Mouse (Mus musculus): ENCODE measurements at regions not wholly inside any gene's neighbourhood (a gene's known extent, or its start where the extent isn't known, plus 50 kb on each side); places are given as distances from the start of the nearest gene placed in this dataset.
"Not testable (repeated sequence)": the region's sequence is repeated elsewhere in the genome, so short reads cannot be mapped to it uniquely, and the experiment has no call there.

DNA sequence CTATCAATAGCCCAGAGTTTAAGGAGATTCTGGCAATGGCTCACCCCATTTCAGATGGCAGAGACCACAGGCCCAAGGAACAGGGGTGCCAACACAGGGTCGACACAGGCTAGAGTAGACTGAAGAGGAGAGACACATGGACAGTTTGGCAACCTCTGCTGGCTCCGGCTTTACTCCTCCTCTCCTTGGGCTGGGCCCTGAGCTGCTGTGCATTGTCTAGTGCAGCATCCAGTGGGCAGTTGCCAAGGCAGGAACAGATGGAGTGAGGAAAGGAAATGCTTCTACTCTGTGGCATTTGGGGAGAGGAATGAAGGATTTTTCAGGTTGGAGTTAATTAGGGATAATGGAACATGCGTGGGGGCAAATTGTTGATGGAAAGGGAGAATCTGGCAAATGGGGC, 151.0 kb upstream of the 1700012A03Rik start:
- peak in 1 of 2 experiments; percentile 48 for DNase-seq (ENCODE audit: low spot score in 2 of 2)

DNA sequence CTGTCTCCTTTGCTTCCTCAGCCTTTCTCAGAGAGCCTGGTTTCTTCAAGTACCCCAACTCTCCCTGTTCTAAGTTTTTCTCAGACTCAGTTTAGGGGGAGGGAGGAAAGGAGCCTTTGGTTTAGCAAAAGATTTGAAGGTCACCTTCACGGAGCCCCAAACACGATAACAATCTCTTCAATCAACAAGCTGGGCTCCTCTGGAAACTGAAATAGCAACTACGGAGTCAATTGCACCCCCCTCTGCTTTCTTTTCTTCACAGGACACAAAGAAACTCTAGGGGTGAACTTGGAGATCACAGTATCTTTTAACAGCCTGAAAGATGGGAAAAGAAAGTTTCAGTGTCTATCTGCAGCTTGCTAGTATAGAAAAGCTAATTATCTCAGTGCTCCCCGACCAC, 151.4 kb upstream of the 1700012A03Rik start:
- DNase-seq (ENCODE audit: low spot score in 2 of 2) = no peak

DNA sequence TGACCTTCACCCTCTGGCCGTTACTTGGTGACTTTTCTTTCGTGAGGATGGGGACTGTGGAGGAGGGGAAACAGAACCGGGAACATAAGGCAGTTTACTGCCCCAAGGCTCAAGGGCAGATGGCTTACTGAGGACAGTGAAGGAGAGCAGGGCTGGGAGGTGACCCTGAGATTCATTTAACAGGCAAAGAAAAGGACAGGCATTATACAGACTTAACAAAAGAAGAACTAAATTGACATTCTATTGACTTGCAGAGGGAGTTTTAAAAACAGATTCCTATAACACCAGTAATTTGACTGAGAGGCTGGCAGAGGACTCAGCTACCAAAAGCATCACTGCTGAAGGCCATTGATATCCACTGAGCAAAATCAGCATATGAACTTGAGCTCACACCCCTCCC, 153.0 kb upstream of the 1700012A03Rik start:
- peak in 1 of 2 experiments; percentile 40 for DNase-seq (ENCODE audit: low spot score in 2 of 2)

DNA sequence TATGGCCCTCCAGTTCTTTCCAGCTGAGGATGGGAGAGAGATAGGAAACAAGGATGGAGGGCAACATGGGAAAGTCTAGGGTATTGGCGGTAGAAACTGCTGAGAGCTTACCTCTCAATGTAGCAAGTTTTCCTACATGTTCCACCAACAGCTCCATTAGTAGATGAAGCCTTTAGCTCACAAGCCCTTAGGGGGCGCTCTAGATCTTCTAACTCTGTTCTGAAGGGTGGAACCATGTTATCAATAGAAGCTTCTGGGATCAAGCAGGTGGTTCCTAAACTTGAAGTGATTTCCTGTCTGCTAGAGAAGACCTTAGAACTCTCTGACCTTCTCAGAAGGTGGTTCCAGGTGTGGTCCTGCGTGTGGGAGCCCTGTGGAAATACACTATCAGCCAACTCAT, 154.2 kb upstream of the 1700012A03Rik start:
- peak in 1 of 2 experiments; percentile 33 for DNase-seq (ENCODE audit: low spot score in 2 of 2)

- DNase-seq (ENCODE audit: low spot score in 2 of 2) = peak in 1 of 2 experiments; percentile 44
Measured at GRCm38 (mm10) chr6:31886931-31887330, 163.1 kb upstream of the 1700012A03Rik start.

- not testable (repeated sequence) for DNase-seq (ENCODE audit: low spot score in 2 of 2)
Measured at GRCm38 (mm10) chr6:31885196-31885595, 164.8 kb upstream of the 1700012A03Rik start.

- DNase-seq (ENCODE audit: low spot score in 2 of 2) = no peak
Measured at GRCm38 (mm10) chr6:31883726-31884125, 166.3 kb upstream of the 1700012A03Rik start.

DNA sequence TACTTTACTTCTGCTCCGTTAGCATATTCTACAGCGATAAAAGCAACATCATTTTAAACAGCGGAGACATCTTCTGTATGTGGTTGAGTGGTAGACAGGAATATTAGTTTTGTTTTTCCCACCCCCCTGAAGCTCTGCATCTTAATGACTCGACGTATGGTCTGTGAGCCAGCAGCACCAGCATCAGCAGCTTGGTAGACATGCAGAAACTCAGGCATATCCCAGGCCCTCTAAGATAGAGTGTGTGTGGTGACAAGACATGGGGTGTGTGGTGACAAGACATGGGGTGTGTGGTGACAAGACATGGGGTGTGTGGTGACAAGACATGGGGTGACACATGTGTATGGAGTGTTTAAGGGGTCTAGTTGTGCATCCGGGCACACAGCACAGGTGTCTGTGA, 175.4 kb upstream of the 1700012A03Rik start:
- no peak for DNase-seq (ENCODE audit: low spot score in 2 of 2)

DNA sequence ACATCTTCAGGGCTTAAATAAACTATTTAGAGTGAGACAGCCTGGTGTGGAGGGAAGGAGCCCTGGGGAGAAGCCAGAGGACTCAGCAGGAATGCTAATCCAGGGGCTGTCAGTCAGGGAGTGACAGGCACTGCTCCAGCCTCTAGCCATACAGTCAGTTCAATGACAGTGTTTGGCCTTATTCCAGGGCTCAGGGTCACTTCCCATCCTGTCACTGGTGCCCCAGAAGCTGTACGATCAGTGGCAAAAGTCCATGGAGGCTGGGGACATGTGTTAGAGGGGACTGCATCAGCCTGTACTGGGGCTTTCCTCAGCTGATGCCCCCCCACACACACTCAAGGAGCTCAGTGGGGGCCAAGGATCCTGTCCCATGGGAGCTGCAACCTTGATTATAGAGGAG, 176.1 kb upstream of the 1700012A03Rik start:
- DNase-seq (ENCODE audit: low spot score in 2 of 2) = no peak

GRCm38 (mm10) chr6:31871766-31872165, 178.3 kb upstream of the 1700012A03Rik start:
- DNase-seq (ENCODE audit: low spot score in 2 of 2) = no peak

- DNase-seq (ENCODE audit: low spot score in 2 of 2) = no peak
Measured at GRCm38 (mm10) chr6:31861996-31862395, 188.1 kb upstream of the 1700012A03Rik start.

DNA sequence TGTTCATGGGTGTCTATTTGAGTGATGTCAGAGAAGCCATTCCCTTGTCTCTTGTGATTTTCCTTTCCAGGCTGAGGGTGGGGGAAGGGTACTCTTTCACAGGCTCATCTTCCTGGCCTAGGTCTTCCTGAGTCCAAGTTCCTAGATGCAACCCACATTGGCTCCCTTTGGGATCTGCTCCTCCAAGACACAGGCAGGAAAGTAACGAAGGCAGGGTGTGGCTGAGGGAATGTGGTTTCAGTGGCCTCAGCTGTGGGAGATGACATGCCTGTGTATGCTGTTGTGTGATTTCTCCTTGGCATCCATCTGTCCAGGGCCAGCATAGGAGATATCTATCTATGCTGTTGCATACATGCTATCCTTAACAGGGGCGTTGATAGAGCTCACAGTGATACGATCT, 190.4 kb upstream of the 1700012A03Rik start:
- no peak for DNase-seq (ENCODE audit: low spot score in 2 of 2)

DNA sequence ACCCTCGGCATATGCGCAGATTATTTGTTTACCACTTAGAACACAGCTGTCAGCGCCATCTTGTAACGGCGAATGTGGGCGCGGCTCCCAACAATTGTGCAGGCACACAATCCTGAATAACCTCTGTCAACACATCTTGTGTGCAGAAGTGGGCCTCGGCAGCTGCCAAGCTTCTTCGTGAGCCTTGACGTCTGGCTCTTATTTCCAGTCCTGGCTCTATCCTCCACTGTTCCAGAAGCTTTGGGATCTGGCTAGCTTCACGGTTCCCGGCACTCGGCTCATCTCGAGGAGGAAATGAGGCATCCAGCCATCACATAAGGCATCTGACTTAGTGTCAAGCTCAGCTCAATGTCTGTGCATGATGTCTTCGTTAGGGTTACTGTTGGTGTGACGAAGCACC, 195.8 kb upstream of the 1700012A03Rik start:
- no peak for DNase-seq (ENCODE audit: low spot score in 2 of 2)

DNA sequence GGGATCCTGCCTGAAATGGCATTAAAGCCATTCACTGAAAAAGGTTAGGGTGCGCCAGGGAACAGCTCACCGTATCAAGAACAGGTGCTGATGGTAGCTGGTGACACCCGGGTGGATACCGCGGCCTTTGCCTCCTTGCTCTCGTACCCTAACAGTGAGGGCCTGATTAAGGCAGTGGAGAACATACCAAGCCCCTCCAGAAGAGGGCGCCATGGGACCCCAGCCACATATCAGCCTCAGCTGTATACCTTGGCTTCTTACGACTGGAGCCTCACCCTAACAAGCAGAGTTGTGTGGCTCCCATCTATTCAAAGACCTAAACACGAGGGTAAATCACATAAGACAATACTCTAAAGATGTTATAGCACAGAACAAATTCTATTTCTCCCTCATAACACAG, 203.7 kb upstream of the 1700012A03Rik start:
- DNase-seq (ENCODE audit: low spot score in 2 of 2) = no peak

DNA sequence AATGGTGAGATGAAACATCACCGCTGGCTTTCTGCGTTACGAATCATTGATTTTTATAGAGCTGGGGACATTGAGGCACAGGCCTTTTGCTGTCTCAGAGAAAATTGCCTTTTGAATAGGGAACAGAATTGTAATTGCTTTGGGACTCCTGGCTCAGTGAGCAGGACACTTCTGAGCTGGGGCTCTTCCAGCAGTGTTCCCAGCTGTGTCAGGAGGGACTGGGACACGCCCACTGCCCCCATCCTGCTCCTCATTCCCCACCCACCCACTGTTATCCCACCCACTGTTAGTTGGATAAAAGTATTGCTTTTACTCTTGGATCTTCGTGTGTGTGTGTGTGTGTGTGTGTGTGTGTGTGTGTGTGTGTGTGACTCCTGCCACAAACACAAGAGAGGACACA, 204.4 kb upstream of the 1700012A03Rik start:
- DNase-seq (ENCODE audit: low spot score in 2 of 2) = no peak

- DNase-seq (ENCODE audit: low spot score in 2 of 2) = no peak
Measured at GRCm38 (mm10) chr6:31840621-31841020, 209.4 kb upstream of the 1700012A03Rik start.

GRCm38 (mm10) chr6:31838588-31838987, 211.5 kb upstream of the 1700012A03Rik start:
- DNase-seq (ENCODE audit: low spot score in 2 of 2) = peak; percentile 15 to 66

GRCm38 (mm10) chr6:31835795-31836194, 214.3 kb upstream of the 1700012A03Rik start:
- no peak for DNase-seq (ENCODE audit: low spot score in 2 of 2)

GRCm38 (mm10) chr6:31834503-31834902, 215.5 kb upstream of the 1700012A03Rik start:
- no peak for DNase-seq (ENCODE audit: low spot score in 2 of 2)

DNA sequence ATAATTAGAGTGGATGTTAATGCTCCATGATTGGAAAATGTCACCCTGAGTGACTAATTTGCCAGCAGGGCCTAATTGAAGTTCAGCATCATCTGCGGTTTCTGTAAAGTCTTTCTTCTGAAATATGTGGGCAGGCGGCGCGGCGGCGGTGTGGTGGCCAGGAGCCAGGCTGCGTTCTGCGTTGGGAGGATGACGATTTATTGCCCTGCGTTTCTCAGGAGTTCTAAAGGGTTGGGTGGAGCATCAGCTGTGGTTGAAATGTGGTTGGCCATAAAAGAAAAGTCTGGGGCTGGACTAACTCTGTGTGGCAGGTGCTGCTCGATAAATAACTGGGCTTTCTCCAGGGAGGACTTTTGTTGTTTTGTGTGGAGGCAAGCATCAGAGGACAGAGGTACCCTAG, 219.4 kb upstream of the 1700012A03Rik start:
- no peak for DNase-seq (ENCODE audit: low spot score in 2 of 2)

DNA sequence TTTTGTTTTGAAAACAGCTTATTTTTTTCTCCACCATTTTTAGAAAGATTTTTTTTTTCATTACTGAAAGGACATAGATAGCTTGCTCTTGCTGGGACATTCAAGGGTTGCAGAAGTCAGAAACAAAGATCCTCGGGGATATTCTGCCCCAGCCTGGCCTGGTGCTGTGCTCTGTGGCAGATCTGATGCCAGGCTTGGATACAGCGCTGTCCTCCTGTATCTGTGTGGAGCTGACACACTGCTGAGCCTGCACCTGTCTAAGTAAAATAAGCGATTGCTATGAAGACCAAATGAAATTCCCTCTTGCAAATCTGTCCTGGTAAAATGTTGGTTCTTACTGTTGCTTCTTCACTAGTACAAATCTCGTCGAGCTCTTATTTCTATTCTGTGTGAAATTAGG, 226.4 kb upstream of the 1700012A03Rik start:
- no peak for DNase-seq (ENCODE audit: low spot score in 2 of 2)

- DNase-seq (ENCODE audit: low spot score in 2 of 2) = no peak
Measured at GRCm38 (mm10) chr6:31822186-31823085, 227.6 kb upstream of the 1700012A03Rik start.

DNA sequence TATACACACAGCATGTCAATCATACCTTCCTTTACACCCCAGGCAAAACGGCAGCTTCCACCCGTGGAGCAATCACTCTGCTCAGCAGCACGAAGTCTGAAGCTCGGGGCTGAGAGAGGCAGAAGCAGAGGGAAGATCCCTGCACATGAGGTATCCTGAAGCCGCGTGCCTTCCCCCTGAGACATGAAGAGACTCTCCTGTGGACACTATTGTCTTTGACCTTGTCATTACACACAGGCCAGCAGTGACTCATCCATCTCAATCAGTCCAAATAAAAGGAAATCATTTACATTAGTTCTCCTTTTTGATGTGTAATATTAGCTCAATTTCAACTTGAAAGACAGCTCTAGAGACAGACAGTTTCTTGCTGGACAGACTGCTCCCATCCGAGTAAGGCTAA, 228.4 kb upstream of the 1700012A03Rik start:
- no peak for DNase-seq (ENCODE audit: low spot score in 2 of 2)

GRCm38 (mm10) chr6:31817640-31818039, 232.4 kb upstream of the 1700012A03Rik start:
- DNase-seq (ENCODE audit: low spot score in 2 of 2) = no peak
